Mouse (Mus musculus) heart, embryonic 13.5 days (tissue): ENCODE results near the gene Opa1. TPM values are rescaled to one million over a fixed set of nuclear protein-coding genes. Genes with fewer than 3 reads are reported as not detected.
A peak's percentile ranks its signal among the peaks of the same experiment; 100 is the strongest.

ENCODE experiments used
- ATAC-seq: fragments of 200-750 bp; cut with Nextera tagmentation; 2 replicates; pipeline ENCODE4 v1.8.0; 2017; ENCODE audit warnings: moderate TSS enrichment; ENCODE audit not compliant: insufficient number of reproducible peaks, low FRiP score, low TSS enrichment; ENCODE audit errors: extremely low read depth
- H3K27ac ChIP-seq: fragments of 300-500 bp; sonication (generic); replicated peaks from 2 replicates; pipeline ENCODE4 v1.5.1; 2015; ENCODE audit warnings: moderate library complexity, mild to moderate bottlenecking, inconsistent platforms
- H3K27me3 ChIP-seq: fragments of 300-500 bp; sonication (generic); replicated peaks from 2 replicates; pipeline ENCODE4 v1.6.1; 2015; ENCODE audit warnings: mild to moderate bottlenecking, inconsistent platforms
- H3K36me3 ChIP-seq: fragments of 300-500 bp; sonication (generic); 2 replicates; pipeline ENCODE4 v1.6.1; 2015; ENCODE audit warnings: mild to moderate bottlenecking, inconsistent platforms
- H3K4me1 ChIP-seq: fragments of 300-500 bp; sonication (generic); 2 replicates; pipeline ENCODE4 v1.6.1; 2015; ENCODE audit warnings: inconsistent platforms
- H3K4me2 ChIP-seq: fragments of 300-500 bp; sonication (generic); 2 replicates; pipeline ENCODE4 v1.6.1; 2015; ENCODE audit warnings: inconsistent platforms, mild to moderate bottlenecking, moderate library complexity
- H3K4me3 ChIP-seq: fragments of 300-500 bp; sonication (generic); 2 replicates; pipeline ENCODE4 v1.5.1; 2015; ENCODE audit warnings: moderate library complexity, mild to moderate bottlenecking, inconsistent platforms
- H3K9ac ChIP-seq: fragments of 300-500 bp; sonication (generic); 2 replicates; pipeline ENCODE4 v1.6.1; 2015; ENCODE audit warnings: inconsistent platforms, mild to moderate bottlenecking, moderate library complexity
- H3K9me3 ChIP-seq: fragments of 300-500 bp; sonication (generic); 2 replicates; pipeline ENCODE4 v1.6.1; 2016; ENCODE audit warnings: inconsistent platforms
- WGBS: fragments of 180-500 bp; shearing (Covaris S2); methylation state at CpG from one replicate; pipeline ENCODE4 v1.1.7; 2015; ENCODE audit warnings: mixed read lengths; 5-methylcytosine and 5-hydroxymethylcytosine counted together
- polyA plus RNA-seq: library from polyadenylated mRNA; unstranded; fragments of >200 nt; fragmentation: Nextera tagmentation; extraction: Ambion mirVana; gene quantifications from 2 replicates; pipeline ENCODE4 v1.2.1, GENCODE M21; 2015

Opa1 gene
- polyA plus RNA-seq: 34.4 and 34.9 TPM in 2 replicates

DNA sequence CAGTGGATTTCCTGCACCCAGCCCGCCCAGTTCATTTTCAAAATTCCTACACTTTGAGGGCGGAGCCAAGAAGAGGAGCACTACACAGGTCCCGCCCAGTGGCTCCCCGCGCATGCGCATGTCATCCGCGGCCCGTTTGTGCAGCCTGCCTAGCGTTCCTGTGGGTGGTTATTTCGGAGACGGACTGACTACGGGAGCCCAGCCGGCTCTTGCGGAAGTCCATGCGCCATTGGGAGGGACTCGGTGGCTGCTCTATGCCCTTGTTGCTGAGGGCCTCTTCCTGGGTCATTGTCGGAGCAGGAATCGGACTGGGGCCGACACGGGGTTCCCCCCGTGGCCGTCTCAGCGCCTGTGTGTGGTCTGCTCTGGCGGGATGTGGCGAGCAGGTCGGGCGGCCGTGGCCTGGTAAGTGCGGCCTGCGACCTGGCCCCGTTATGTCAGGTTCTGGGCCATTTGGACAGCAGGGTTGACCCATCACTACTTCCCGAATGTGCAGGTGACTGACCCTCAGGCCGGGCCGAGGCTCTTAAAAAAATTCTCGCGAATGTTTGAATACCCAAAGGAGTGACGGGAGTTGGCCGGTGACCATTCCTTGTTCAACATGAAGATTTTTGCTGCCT lies at the start of gene Opa1:
Gene Opa1 (plus strand): TSS at position 168 of the 620 bp plus-strand sequence.
- Histone ChIP-seq H3K9ac (peak within 1 kb of the TSS; percentile 97), H3K27me3 (no peaks in the 10 kb centered on the region), H3K4me3 (peak within 1 kb of the TSS; percentile 99), H3K4me2 (peak within 1 kb of the TSS; percentile 93), H3K36me3 (no peaks in the 10 kb centered on the region), H3K9me3 (no peaks in the 10 kb centered on the region), H3K27ac (peak within 1 kb of the TSS; percentile 48), H3K4me1 (peaks cover 9% of the 10 kb centered on the region)
- ATAC-seq: peak; percentile 94
- under 1% methylated on average over 39 of the region's 39 CpGs for WGBS

GRCm38 (mm10) chr16:29533641-29534040 lies 45.5 kb upstream of the Opa1 start:
- Histone ChIP-seq H3K36me3 (no peaks in the 10 kb centered on the region), H3K4me3 (no peak overlapping the region), H3K9ac (no peak overlapping the region), H3K4me1 (no peaks in the 10 kb centered on the region), H3K27me3 (no peaks in the 10 kb centered on the region), H3K27ac (no peak overlapping the region), H3K4me2 (no peak overlapping the region), H3K9me3 (no peaks in the 10 kb centered on the region)
- ATAC-seq: no peak
- 59% methylated on average over 6 of the region's 6 CpGs for WGBS

DNA sequence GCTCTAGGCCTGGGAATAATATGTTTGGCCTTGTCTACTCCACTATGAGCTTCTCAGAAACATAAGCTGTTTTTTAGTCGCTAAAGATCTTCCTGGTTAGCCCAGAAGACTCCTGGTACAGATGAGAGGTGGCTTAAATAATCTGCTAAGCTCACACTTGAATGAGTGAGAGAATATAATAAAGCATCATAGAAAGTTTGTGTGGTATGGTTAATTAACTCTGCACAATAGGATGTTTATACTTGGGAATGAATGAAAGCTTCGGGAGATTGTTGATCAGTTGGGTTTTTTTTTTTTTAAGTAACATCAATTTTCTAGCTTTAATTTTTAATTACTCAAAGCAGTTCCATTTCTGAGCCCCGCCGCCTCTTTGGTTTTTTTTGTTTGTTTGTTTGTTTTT lies 43.3 kb upstream of the Opa1 start:
- no peaks in the 10 kb centered on the region for H3K27me3 ChIP-seq

GRCm38 (mm10) chr16:29536411-29537204 lies 42.5 kb upstream of the Opa1 start:
- Histone ChIP-seq H3K9ac (no peak overlapping the region), H3K27me3 (no peaks in the 10 kb centered on the region)
- 63% methylated on average over 15 of the region's 15 CpGs for WGBS

More for the DNA sequence above, 43.3 kb upstream of the Opa1 start:
- WGBS: 79% methylated on average over 4 of the region's 4 CpGs
- H3K4me1 ChIP-seq: no peaks in the 10 kb centered on the region
- H3K27ac ChIP-seq: no peak overlapping the region
- H3K4me2 ChIP-seq: no peak overlapping the region
- no peak overlapping the region for H3K9ac ChIP-seq
- no peak overlapping the region for H3K4me3 ChIP-seq
- no peaks in the 10 kb centered on the region for H3K36me3 ChIP-seq
- H3K9me3 ChIP-seq: no peaks in the 10 kb centered on the region
- ATAC-seq: no peak

GRCm38 (mm10) chr16:29539906-29540305 lies 39.2 kb upstream of the Opa1 start:
- Histone ChIP-seq H3K4me3 (no peak overlapping the region), H3K4me1 (no peaks in the 10 kb centered on the region), H3K27me3 (no peaks in the 10 kb centered on the region), H3K27ac (no peak overlapping the region), H3K9ac (no peak overlapping the region), H3K4me2 (no peak overlapping the region), H3K9me3 (no peaks in the 10 kb centered on the region), H3K36me3 (no peaks in the 10 kb centered on the region)
- no peak for ATAC-seq

More at GRCm38 (mm10) chr16:29536411-29537204, 42.5 kb upstream of the Opa1 start:
- Histone ChIP-seq H3K27ac (no peak overlapping the region), H3K9me3 (no peaks in the 10 kb centered on the region), H3K36me3 (no peaks in the 10 kb centered on the region), H3K4me3 (no peak overlapping the region), H3K4me1 (no peaks in the 10 kb centered on the region), H3K4me2 (no peak overlapping the region)
- no peak for ATAC-seq

- 66% methylated on average over 11 of the region's 11 CpGs for WGBS
- Histone ChIP-seq H3K9ac (no peak overlapping the region), H3K27me3 (no peaks in the 10 kb centered on the region), H3K9me3 (no peaks in the 10 kb centered on the region), H3K27ac (no peak overlapping the region), H3K36me3 (no peaks in the 10 kb centered on the region), H3K4me1 (no peaks in the 10 kb centered on the region), H3K4me3 (no peak overlapping the region), H3K4me2 (peak overlapping the region; percentile 34)
- no peak for ATAC-seq
These were observed 37.9 kb upstream of the Opa1 start for GRCm38 (mm10) chr16:29541261-29541683.

DNA sequence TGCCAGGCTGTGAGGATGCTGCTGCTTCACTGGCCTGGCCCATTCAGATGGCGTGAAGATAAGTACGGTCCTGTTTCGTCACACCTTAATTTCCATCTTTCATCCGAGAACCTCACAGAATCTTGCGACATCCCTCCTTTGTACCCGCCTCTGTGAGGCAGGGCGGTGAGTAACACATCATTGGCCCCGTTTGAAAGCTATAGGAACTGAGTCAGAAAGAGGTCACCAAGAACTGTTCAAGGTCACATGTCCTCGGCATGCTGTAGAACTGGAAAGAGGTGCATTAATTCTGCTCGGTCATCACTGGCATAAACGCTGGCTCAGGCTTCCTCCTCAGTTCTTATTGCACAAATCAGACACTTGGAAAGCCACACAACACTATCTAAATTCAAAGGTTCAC lies 34.3 kb upstream of the Opa1 start, which contains the start of gene Atp13a4:
Gene Atp13a4 (minus strand): TSS at position 36 of the 400 bp plus-strand sequence.
- WGBS: 81% methylated on average over 11 of the region's 11 CpGs
- Histone ChIP-seq H3K4me3 (no peak within 1 kb of the TSS), H3K9me3 (no peaks in the 10 kb centered on the region), H3K27ac (no peak within 1 kb of the TSS), H3K27me3 (no peaks in the 10 kb centered on the region), H3K4me1 (no peaks in the 10 kb centered on the region), H3K4me2 (no peak within 1 kb of the TSS), H3K36me3 (no peaks in the 10 kb centered on the region), H3K9ac (no peak within 1 kb of the TSS)
- ATAC-seq: no peak

DNA sequence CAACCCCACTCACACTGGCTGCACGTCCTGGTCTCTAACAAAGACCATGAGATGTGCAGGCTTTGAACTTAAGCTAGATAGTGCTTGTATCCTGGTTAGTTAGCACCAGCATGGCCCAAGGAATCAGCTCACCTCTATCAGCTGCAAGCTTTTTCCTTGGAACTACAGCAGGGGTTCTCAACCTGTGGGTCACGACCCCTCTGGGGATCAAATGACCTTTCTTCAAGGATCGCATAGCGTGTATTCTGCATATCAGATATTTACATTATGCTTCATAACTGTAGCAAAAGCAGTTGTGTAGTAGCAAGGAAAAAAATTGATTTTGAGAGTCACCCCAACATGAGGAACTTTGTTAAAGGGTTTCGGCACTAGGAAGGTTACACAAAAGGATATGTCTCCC lies 19.5 kb upstream of the Opa1 start:
- Histone ChIP-seq H3K27me3 (peaks cover 11% of the 10 kb centered on the region), H3K36me3 (no peaks in the 10 kb centered on the region), H3K4me1 (no peaks in the 10 kb centered on the region), H3K4me2 (no peak overlapping the region), H3K4me3 (no peak overlapping the region), H3K27ac (no peak overlapping the region), H3K9ac (no peak overlapping the region), H3K9me3 (no peaks in the 10 kb centered on the region)
- no peak for ATAC-seq
- 76% methylated on average over 5 of the region's 5 CpGs for WGBS

DNA sequence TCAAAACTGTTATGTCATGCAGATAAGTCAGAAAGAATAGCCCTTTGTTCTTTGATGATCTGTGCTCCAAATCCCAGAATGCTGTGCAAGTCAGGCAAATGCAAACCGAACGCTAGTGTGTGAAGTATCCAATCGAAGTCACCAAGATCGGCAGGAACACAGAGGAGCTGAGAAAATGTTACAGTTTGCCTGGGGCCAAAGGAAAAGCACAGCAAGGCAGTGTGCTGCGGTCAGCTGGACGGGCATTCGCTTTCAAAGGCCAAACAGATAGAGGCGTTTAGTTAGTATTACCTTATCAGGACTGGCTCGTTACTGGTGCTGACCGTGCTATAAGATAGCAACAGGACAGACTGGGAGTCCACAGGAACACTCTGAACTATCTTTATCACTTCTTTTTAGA lies 18.7 kb upstream of the Opa1 start:
- Histone ChIP-seq H3K4me3 (peak overlapping the region; percentile 28), H3K36me3 (no peaks in the 10 kb centered on the region), H3K9ac (peak overlapping the region; percentile 15), H3K4me2 (peak overlapping the region; percentile 65), H3K9me3 (no peaks in the 10 kb centered on the region), H3K4me1 (no peaks in the 10 kb centered on the region), H3K27ac (no peak overlapping the region), H3K27me3 (peaks cover 11% of the 10 kb centered on the region)
- ATAC-seq: no peak
- 18% methylated on average over 10 of the region's 10 CpGs for WGBS

- 4% methylated on average over 7 of the region's 7 CpGs for WGBS
- Histone ChIP-seq H3K9me3 (no peaks in the 10 kb centered on the region), H3K4me2 (peak overlapping the region; percentile 65), H3K4me1 (no peaks in the 10 kb centered on the region), H3K9ac (peak overlapping the region; percentile 15; the same call in 1 of the 2 replicates), H3K27me3 (peaks cover 11% of the 10 kb centered on the region), H3K4me3 (peak overlapping the region; percentile 28), H3K36me3 (no peaks in the 10 kb centered on the region), H3K27ac (no peak overlapping the region)
- no peak for ATAC-seq
These were observed 18.3 kb upstream of the Opa1 start for GRCm38 (mm10) chr16:29560869-29561268.

- H3K4me3 ChIP-seq: no peak overlapping the region
- no peaks in the 10 kb centered on the region for H3K36me3 ChIP-seq
- no peak for ATAC-seq
- 57% methylated on average over 4 of the region's 4 CpGs for WGBS
- no peaks in the 10 kb centered on the region for H3K9me3 ChIP-seq
- H3K9ac ChIP-seq: no peak overlapping the region
- H3K4me2 ChIP-seq: no peak overlapping the region
- H3K27ac ChIP-seq: no peak overlapping the region
- H3K4me1 ChIP-seq: no peaks in the 10 kb centered on the region; the same call in 1 of the 2 replicates
- H3K27me3 ChIP-seq: no peaks in the 10 kb centered on the region
These were observed 5.1 kb upstream of the Opa1 start for GRCm38 (mm10) chr16:29574013-29574412.
